Mouse (Mus musculus) bone marrow, adult 2 months (tissue): Measurements from ENCODE around the gene Gm29094. TPM values are rescaled to one million over a fixed set of nuclear protein-coding genes. Genes with fewer than 3 reads are reported as not detected.
"Not testable (repeated sequence)": the region's sequence is repeated elsewhere in the genome, so short reads cannot be mapped to it uniquely, and the experiment has no call there.

ENCODE experiments used
- H3K27ac ChIP-seq: fragments of 200-500 bp; 2 replicates; pipeline ENCODE4 v1.5.1; 2012; ENCODE audit warnings: low read depth, mild to moderate bottlenecking, control low read depth, inconsistent platforms, low read length; ENCODE audit not compliant: control insufficient read depth, poor library complexity, insufficient read depth
- H3K4me1 ChIP-seq: fragments of 200-500 bp; 2 replicates; pipeline ENCODE4 v1.6.1; 2011; ENCODE audit warnings: low read length; ENCODE audit not compliant: control insufficient read depth, insufficient read depth
- H3K4me3 ChIP-seq: fragments of 200-500 bp; replicated peaks from 2 replicates; pipeline ENCODE3; 2011; ENCODE audit warnings: mild to moderate bottlenecking, low read depth, low read length, control low read depth; ENCODE audit not compliant: control insufficient read depth
- CTCF ChIP-seq: fragments of 200-500 bp; IDR thresholded peaks from 2 replicates; pipeline ENCODE4 v1.5.1; 2011; ENCODE audit warnings: low read length, control low read depth; ENCODE audit not compliant: control insufficient read depth, insufficient read depth
- POLR2A ChIP-seq: fragments of 200-500 bp; IDR thresholded peaks from 2 replicates; pipeline ENCODE4 v1.6.1; 2011; ENCODE audit warnings: low read depth, mild to moderate bottlenecking, control low read depth, low read length, borderline replicate concordance; ENCODE audit not compliant: control insufficient read depth
- WGBS: fragments of 180-500 bp; shearing (Covaris S2); methylation state at CpG from one replicate; pipeline ENCODE4 v1.1.7; 2018; 5-methylcytosine and 5-hydroxymethylcytosine counted together
- polyA plus RNA-seq: library from polyadenylated mRNA; stranded (reverse); fragments of >200 nt; gene quantifications from 2 replicates; pipeline ENCODE4 v1.2.4, GENCODE M21; 2011; ENCODE audit warnings: low replicate concordance; ENCODE audit not compliant: missing spikeins, insufficient read depth, insufficient read length

The Gm29094 gene
- polyA plus RNA-seq, 1 experiment, result not detected

- H3K4me3 ChIP-seq, H3K4me1 ChIP-seq, H3K27ac ChIP-seq: not testable (repeated sequence)
- WGBS, result 90% methylated on average over 4 of the region's 4 CpGs
These were observed 19.0 kb downstream of the Gm29094 start for GRCm38 (mm10) chr9:89218174-89218573.

DNA sequence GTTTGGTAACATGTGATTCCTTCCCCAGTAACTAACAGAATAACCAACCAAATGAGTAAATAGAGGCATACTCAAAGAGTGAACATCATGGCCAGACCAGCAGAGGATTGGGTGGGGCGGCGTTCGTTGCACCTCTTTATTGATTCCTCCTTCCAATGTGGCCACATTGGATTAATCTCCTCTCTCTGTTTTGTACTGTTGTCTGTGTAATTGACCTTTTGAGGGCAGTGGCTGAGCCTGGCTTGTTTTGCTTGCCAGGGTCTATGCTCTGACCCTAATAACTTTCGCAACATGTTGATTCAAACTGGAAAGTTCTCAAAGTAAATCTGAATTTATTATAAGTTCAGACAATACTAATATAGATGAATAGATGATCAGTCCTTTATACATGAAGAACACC is 20.5 kb downstream of the Gm29094 start:
- not testable (repeated sequence) for H3K27ac ChIP-seq, H3K4me3 ChIP-seq
- 86% methylated on average over 3 of the region's 4 CpGs for WGBS

DNA sequence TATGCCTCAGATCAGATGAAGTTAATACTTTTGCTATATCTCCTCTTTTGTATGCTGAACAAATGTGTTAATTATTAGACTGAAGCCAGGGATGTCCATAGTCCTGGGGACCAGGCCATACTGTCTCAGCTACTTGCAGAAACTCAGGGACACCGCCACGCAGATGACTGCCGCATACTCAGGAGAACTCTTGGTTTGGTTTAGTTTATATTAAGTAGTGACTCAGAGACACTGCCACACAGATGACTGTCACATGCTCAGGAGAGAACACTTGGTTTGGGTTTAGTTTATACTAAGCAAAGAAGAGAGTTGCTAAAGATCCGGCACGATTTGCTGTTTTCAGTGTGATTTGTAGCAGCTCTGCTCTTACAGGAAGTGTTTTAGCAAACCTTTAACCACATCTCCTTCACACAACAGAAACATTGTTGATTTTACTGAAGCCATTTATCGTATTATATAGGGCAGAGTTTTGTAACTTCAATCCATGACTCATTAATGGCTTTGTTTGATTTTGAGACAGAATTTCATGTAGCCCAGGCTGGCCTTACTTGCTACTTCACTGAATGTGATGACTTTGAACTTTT is 21.6 kb downstream of the Gm29094 start:
- not testable (repeated sequence) for H3K27ac ChIP-seq, H3K4me1 ChIP-seq, H3K4me3 ChIP-seq
- WGBS, result 36% methylated on average over 6 of the region's 6 CpGs

More for the DNA sequence above, 20.5 kb downstream of the Gm29094 start:
- not testable (repeated sequence) for H3K4me1 ChIP-seq

DNA sequence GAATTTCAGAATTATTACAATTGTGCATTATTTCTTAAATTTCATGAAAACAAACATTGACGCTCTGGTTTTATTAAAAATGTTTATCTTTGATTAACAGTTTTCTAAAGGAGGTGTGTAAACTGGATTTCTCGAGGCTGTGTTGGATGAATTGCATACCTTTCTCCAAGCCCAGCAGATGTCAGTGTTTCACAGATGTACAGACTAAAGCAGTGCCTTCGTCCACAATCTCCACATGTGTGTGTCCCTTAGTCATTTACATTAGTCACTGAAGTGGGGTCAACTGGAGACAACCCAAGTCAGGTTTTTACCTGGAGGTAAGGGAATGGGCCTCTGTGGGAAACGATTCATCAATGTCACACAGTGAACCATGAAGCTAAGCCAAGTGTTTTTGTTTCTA is 26.9 kb downstream of the Gm29094 start:
- WGBS, result 65% methylated on average over 4 of the region's 4 CpGs
- Histone ChIP-seq H3K4me3 (no peak overlapping the region), H3K4me1 (no peaks in the 10 kb centered on the region), H3K27ac (no peak overlapping the region)
- TF ChIP-seq POLR2A (no peak), CTCF (no peak)

DNA sequence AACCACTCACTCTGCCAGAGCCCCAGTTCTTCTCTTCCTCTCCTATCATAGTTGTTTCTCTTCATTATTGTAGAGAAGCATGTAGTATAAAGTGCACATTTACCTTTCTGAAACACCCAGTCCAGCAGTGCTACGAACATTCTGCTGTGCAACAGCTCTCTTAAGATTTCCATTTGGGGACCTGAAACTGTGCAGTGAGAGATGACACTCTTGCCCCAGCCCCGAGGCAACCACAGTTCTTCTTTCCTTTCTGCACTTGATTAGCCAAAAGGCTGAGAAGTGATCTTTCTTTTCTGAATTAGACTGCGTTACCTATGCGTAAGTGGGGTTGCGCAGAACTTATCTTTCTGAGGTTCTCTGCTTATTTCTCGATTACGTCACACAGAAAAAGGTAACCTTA is 28.9 kb downstream of the Gm29094 start:
- TF ChIP-seq CTCF, result no peak
- TF ChIP-seq POLR2A, result no peak
- Histone ChIP-seq H3K4me3 (no peak overlapping the region), H3K4me1 (no peaks in the 10 kb centered on the region), H3K27ac (no peak overlapping the region)
- WGBS, result 73% methylated on average over 7 of the region's 7 CpGs

DNA sequence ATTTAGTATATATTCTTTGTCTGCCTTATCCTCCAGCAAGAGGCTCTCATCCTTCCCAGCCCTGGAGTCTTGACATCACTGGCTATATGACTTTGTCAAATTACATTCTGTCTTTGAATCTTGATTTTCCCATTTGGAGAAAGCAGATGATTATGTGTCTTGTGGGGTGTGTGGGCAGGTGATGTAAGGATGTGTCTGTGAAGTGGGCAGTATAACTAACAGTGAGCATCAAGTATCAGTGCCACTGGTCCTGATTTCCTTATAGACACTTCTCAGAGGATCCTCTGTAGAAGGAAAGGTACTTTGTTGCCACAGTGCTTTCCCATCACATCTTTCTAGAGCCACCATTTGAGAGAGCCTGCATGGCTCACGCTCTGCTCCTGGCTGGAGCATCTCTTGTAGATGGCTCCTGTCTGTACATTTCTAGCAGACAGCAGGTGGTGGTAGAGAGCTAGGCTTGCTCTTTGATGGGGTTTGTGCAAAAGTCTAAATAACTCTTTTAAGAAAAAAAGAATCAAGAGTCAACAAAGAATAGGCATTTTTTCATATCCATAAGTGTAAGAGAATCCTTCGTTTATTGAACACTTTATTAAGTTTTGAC is 31.8 kb downstream of the Gm29094 start:
- H3K4me1 ChIP-seq, H3K4me3 ChIP-seq, H3K27ac ChIP-seq: not testable (repeated sequence)
- WGBS, result 66% methylated on average over 2 of the region's 2 CpGs

- H3K4me1 ChIP-seq, H3K27ac ChIP-seq, H3K4me3 ChIP-seq: not testable (repeated sequence)
- WGBS, result 74% methylated on average over 4 of the region's 4 CpGs
These were observed 38.0 kb downstream of the Gm29094 start for GRCm38 (mm10) chr9:89237131-89237530.

GRCm38 (mm10) chr9:89238976-89239505 is 39.9 kb downstream of the Gm29094 start:
- not testable (repeated sequence) for H3K4me1 ChIP-seq, H3K4me3 ChIP-seq, H3K27ac ChIP-seq
- 52% methylated on average over 5 of the region's 5 CpGs for WGBS

- H3K4me1 ChIP-seq, H3K4me3 ChIP-seq, H3K27ac ChIP-seq: not testable (repeated sequence)
- WGBS, result 90% methylated on average over 3 of the region's 3 CpGs
These were observed 41.4 kb downstream of the Gm29094 start for GRCm38 (mm10) chr9:89240516-89241019.

GRCm38 (mm10) chr9:89253400-89253799 is 54.2 kb downstream of the Gm29094 start:
- Histone ChIP-seq H3K4me1 (no peaks in the 10 kb centered on the region; the same call in 1 of the 2 replicates), H3K27ac (no peak overlapping the region), H3K4me3 (no peak overlapping the region)
- 35% methylated on average over 2 of the region's 2 CpGs for WGBS
- TF ChIP-seq POLR2A, result no peak
- no peak for TF ChIP-seq CTCF
